Mouse (Mus musculus): ENCODE data around the gene Plagl1.
A peak's percentile ranks its signal among the peaks of the same experiment; 100 is the strongest.
"Not testable (repeated sequence)": the region's sequence is repeated elsewhere in the genome, so short reads cannot be mapped to it uniquely, and the experiment has no call there.

Plagl1 gene

GRCm38 (mm10) chr10:13060021-13060668 is at the start of gene Plagl1:
Gene Plagl1, plus strand, starts transcription at chr10:13060504.
- no peak for DNase-seq (ENCODE audit: low spot score)

- no peak for DNase-seq (ENCODE audit: low spot score)
Measured at GRCm38 (mm10) chr10:13014026-13014425, 46.3 kb upstream of the Plagl1 start.

- peak; percentile 90 for DNase-seq (ENCODE audit: low spot score)
Measured at GRCm38 (mm10) chr10:13016573-13016972, 43.7 kb upstream of the Plagl1 start.

GRCm38 (mm10) chr10:13018510-13018909 is 41.8 kb upstream of the Plagl1 start:
- DNase-seq (ENCODE audit: low spot score) = peak; percentile 59

GRCm38 (mm10) chr10:13019026-13019425 is 41.3 kb upstream of the Plagl1 start:
- no peak for DNase-seq (ENCODE audit: low spot score)

GRCm38 (mm10) chr10:13022103-13022502 is 38.2 kb upstream of the Plagl1 start:
- no peak for DNase-seq (ENCODE audit: low spot score)

- not testable (repeated sequence) for DNase-seq (ENCODE audit: low spot score)
Measured at GRCm38 (mm10) chr10:13023985-13024384, 36.3 kb upstream of the Plagl1 start.

GRCm38 (mm10) chr10:13027702-13028101 is 32.6 kb upstream of the Plagl1 start:
- DNase-seq (ENCODE audit: low spot score) = no peak

- no peak for DNase-seq (ENCODE audit: low spot score)
Measured at GRCm38 (mm10) chr10:13028215-13028614, 32.1 kb upstream of the Plagl1 start.

GRCm38 (mm10) chr10:13029416-13029815 is 30.9 kb upstream of the Plagl1 start:
- no peak for DNase-seq (ENCODE audit: low spot score)

GRCm38 (mm10) chr10:13035270-13035669 is 25.0 kb upstream of the Plagl1 start:
- no peak for DNase-seq (ENCODE audit: low spot score)

GRCm38 (mm10) chr10:13039637-13040174 is 20.6 kb upstream of the Plagl1 start:
- no peak for DNase-seq (ENCODE audit: low spot score)

- DNase-seq (ENCODE audit: low spot score) = peak; percentile 42
Measured at GRCm38 (mm10) chr10:13044659-13045058, 15.6 kb upstream of the Plagl1 start.

GRCm38 (mm10) chr10:13047816-13048215 is 12.5 kb upstream of the Plagl1 start:
- peak; percentile 46 for DNase-seq (ENCODE audit: low spot score)

GRCm38 (mm10) chr10:13056863-13057381 is 3.4 kb upstream of the Plagl1 start:
- DNase-seq (ENCODE audit: low spot score) = no peak

- no peak for DNase-seq (ENCODE audit: low spot score)
Measured at GRCm38 (mm10) chr10:13060821-13061671, 742 bp downstream of the Plagl1 start.

GRCm38 (mm10) chr10:13062373-13062772 is 2.1 kb downstream of the Plagl1 start:
- no peak for DNase-seq (ENCODE audit: low spot score)

GRCm38 (mm10) chr10:13063457-13063856 is 3.2 kb downstream of the Plagl1 start:
- peak; percentile 31 for DNase-seq (ENCODE audit: low spot score)

GRCm38 (mm10) chr10:13065129-13065752 is 4.9 kb downstream of the Plagl1 start:
- DNase-seq (ENCODE audit: low spot score) = no peak

GRCm38 (mm10) chr10:13071031-13071430 is 10.7 kb downstream of the Plagl1 start:
- no peak for DNase-seq (ENCODE audit: low spot score)

- no peak for DNase-seq (ENCODE audit: low spot score)
Measured at GRCm38 (mm10) chr10:13076807-13077532, 16.7 kb downstream of the Plagl1 start.

GRCm38 (mm10) chr10:13082459-13082858 is 22.2 kb downstream of the Plagl1 start:
- DNase-seq (ENCODE audit: low spot score) = no peak
